Mouse (Mus musculus) C2C12 (cell line): Measurements from ENCODE around the gene Zranb3.

ENCODE experiments used
- CEBPB ChIP-seq: IDR thresholded peaks from one replicate; pipeline ENCODE4 v1.6.1; 2011; ENCODE audit warnings: low read depth, mild to moderate bottlenecking, control low read depth, moderate library complexity
- CTCF ChIP-seq: IDR thresholded peaks from one replicate; pipeline ENCODE4 v1.5.1; 2011; ENCODE audit not compliant: control insufficient read depth, insufficient read depth, insufficient read length
- MAX ChIP-seq: IDR thresholded peaks from one replicate; pipeline ENCODE4 v1.6.1; 2011; ENCODE audit warnings: mild to moderate bottlenecking, control low read depth
- MYOD1 ChIP-seq: IDR thresholded peaks from one replicate; pipeline ENCODE4 v1.6.1; 2011; ENCODE audit warnings: low read depth; ENCODE audit not compliant: control insufficient read depth, insufficient read length
- USF1 ChIP-seq: IDR thresholded peaks from one replicate; pipeline ENCODE4 v1.6.1; 2011; ENCODE audit warnings: low read depth, mild to moderate bottlenecking, control low read depth, moderate library complexity

- no peak for TF ChIP-seq CTCF
- no peak for TF ChIP-seq MAX
- no peak for TF ChIP-seq MYOD1
- TF ChIP-seq CEBPB, result no peak
- TF ChIP-seq USF1, result no peak
These were observed 114.6 kb downstream of the Zranb3 start for GRCm38 (mm10) chr1:127988246-127988645.
